Mouse (Mus musculus) spleen, postnatal 10 days (tissue): Measurements from ENCODE around the gene Hist2h3b.
"Not testable (repeated sequence)": the region's sequence is repeated elsewhere in the genome, so short reads cannot be mapped to it uniquely, and the experiment has no call there.

Experiments
- DNase-seq, 2 experiments: peaks; one replicate each; pipeline ENCODE4 v3.0.0; 2021 to 2022; ENCODE audit warnings: low spot score in 2 of 2

Gene Hist2h3b

DNA sequence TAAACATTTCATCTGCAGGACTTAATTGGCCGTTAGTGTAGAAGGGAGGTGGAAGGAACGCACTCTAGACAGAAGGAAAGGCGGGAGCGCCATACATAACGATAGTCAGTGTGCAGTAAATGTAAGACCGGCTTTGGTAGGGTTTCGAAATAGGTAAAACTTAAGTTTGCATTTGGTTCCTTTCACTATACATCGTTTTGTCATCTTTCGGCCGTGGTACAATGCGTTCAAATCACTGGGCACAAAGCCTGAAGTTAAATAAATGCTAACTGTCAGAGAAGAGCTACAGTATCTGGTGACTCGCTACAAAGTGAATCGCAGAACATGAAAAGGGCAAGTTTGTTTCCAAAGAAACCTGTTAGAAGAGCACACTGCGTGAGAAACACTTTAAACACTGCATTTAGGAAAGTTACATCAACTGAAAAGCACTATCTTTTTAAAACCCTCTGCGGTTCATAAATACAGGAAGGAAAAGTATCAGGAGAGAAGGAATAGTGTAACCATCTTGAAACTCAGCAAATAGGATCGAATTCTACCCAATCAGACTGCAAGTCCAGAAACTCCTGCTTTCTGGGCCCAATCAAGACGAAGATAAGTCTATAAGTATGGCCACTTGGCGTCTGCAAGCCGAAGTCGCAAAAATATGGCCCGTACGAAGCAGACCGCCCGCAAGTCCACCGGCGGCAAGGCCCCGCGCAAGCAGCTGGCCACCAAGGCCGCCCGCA lies at the start of gene Hist2h3b:
Gene Hist2h3b, plus strand, starts transcription at position 604 of the 725 bp plus-strand sequence.
- DNase-seq, result peak; percentile 88 to 95

DNA sequence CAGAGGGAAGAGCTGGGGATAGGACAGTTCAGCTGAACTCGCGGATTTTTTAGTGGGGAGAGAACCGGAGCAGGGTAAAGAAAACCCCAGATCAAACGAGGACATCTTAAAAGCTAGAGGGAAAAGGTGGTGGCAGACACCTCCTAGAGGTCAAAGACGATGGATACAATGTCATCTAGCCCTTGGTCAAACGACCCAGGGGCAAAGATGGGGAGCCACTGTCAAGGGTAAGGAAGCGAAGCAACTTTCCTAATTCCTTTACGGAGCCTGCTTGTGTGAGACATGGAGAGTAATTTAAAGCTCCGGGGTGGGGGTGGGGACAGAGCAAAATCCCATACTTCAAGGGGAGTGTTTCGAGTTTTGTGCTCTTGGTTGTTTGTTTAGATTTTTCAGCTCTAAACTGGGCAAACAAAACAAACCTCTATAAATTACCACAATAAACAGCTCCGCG lies 49.2 kb upstream of the Hist2h3b start:
- peak; percentile 54 to 65 for DNase-seq

DNA sequence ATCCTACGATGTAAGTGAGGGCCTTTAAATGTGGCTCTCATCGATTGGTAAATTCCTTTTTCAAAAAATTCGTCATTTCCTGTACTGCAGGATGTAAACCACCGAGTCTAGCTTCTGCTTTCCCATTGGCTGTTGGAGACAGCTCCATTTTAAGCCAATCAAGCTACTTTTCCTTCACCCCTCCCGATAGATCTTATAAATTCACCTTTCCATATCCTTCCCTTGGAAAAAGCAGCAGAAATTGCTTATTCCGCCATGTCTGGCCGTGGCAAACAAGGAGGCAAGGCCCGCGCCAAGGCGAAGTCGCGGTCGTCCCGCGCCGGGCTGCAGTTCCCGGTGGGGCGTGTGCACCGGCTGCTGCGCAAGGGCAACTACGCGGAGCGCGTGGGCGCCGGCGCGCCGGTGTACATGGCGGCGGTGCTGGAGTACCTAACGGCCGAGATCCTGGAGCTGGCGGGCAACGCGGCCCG lies 48.8 kb upstream of the Hist2h3b start, which contains the start of the genes Bola1 and Hist2h2ab:
Gene Bola1, minus strand, starts transcription at position 49 of the 470 bp plus-strand sequence.
Gene Hist2h2ab, plus strand, starts transcription at position 205 of the 470 bp plus-strand sequence.
- peak; percentile 81 to 91 for DNase-seq

DNA sequence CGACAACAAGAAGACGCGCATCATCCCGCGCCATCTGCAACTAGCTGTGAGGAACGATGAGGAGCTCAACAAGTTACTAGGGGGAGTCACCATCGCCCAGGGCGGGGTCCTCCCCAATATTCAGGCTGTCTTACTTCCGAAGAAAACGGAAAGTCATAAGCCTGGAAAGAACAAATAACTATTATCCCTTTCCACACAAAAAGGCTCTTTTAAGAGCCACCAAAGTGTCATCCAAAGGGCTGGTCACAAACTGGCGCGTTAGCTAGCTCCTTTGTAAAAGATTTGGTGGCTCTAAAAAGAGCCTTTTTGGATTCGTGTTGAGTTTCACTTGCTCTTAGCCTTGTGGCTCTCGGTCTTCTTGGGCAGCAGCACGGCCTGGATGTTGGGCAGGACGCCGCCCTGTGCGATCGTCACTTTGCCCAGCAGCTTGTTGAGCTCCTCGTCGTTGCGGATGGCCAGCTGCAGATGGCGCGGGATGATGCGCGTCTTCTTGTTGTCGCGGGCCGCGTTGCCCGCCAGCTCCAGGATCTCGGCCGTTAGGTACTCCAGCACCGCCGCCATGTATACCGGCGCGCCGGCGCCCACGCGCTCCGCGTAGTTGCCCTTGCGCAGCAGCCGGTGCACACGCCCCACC lies 48.2 kb upstream of the Hist2h3b start:
- DNase-seq, result not testable (repeated sequence)

DNA sequence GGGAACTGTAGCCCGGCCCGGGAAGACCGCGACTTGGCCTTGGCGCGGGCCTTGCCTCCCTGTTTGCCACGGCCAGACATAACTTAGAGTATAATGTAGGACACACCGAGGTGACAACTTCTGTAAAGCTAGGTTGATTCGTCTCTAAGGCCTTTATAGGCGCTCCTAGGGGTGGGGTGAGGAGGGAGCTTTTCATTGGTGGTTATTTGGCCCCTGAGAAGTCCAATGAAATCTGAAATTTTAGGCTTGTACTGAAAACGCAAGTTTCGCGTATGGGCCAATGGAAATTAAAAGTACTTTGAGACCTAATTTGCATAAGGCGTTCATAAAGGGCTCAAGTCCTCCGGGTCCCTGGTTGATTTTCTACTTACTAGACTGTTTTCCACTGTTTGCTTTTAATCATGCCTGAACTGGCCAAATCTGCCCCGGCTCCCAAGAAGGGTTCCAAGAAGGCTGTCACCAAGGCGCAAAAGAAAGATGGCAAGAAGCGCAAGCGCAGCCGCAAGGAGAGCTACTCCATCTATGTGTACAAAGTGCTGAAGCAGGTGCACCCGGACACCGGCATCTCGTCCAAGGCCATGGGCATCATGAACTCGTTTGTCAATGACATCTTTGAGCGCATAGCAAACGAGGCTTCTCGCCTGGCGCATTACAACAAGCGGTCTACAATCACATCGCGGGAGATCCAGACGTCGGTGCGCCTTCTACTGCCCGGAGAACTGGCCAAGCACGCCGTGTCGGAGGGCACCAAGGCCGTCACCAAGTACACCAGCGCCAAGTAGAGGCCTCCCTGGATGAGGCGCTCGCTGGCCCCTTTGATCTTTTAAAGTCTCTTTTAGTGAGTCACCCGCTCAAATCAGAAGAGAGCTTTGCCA lies 47.5 kb upstream of the Hist2h3b start, which contains the start of the genes Hist2h2ac and Hist2h2be:
Gene Hist2h2ac, minus strand, starts transcription at position 116 of the 875 bp plus-strand sequence.
Gene Hist2h2be, plus strand, starts transcription at position 355 of the 875 bp plus-strand sequence.
- DNase-seq, result peak; percentile 88 to 96

DNA sequence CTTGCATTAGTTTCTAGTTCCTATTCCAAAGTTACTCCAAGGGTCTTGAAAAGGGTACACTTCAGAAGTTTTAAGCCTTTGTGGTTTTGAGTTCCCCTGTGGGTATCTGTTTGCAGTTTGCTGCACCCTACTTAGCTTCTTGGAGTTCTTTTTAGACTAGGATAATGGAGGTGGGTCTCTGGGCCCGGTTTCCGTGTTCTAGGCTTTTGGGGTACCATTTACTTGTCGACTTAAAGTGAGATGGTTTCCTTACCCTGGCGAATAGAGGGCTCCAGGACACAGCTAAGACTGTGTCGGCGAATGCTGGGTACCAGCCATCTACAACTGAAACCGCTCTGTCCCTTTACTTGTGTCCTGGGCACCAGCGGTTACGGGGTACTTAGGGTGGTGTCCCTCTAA lies 46.8 kb upstream of the Hist2h3b start:
- peak; percentile 62 to 75 for DNase-seq

DNA sequence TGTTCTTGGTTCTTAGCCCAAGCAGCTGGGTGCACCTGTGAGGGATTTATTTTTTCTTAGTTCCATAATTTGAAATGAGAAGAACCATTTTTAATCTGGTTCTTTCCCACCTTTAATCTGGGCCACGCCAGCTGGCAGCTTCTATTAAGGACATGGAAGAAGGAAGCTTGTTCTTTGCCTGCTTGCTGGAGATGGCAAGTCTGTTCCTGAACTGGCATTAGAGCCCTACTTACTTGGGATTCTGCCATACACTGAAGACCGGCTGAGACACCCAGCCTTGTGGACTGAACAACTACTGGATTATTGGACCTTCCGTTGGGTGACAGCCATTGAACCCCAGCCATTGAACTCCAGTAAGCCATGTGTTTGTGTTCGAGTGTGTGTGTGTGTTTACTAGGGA lies 45.7 kb upstream of the Hist2h3b start:
- DNase-seq, result peak in 1 of 2 experiments; percentile 17

DNA sequence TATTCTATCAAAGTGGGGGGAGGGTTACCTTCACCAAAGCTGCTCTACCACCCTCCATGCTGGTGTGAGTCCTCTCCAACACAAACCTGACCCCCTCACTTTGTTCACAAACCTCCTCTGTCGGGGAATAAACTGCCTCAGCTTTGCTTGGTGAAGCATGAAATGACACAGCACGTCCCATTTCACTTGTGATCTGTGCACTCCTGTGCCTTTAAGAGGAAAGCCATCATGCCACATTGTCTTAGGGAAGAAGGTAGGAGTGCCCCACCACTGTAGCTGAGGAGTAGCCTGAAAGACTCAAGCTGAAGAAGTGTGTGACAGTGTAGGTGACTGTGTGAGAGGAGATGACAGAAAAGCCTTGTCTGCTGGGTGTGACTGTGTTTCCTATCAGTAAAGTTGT lies 43.0 kb upstream of the Hist2h3b start:
- DNase-seq, result no peak

DNA sequence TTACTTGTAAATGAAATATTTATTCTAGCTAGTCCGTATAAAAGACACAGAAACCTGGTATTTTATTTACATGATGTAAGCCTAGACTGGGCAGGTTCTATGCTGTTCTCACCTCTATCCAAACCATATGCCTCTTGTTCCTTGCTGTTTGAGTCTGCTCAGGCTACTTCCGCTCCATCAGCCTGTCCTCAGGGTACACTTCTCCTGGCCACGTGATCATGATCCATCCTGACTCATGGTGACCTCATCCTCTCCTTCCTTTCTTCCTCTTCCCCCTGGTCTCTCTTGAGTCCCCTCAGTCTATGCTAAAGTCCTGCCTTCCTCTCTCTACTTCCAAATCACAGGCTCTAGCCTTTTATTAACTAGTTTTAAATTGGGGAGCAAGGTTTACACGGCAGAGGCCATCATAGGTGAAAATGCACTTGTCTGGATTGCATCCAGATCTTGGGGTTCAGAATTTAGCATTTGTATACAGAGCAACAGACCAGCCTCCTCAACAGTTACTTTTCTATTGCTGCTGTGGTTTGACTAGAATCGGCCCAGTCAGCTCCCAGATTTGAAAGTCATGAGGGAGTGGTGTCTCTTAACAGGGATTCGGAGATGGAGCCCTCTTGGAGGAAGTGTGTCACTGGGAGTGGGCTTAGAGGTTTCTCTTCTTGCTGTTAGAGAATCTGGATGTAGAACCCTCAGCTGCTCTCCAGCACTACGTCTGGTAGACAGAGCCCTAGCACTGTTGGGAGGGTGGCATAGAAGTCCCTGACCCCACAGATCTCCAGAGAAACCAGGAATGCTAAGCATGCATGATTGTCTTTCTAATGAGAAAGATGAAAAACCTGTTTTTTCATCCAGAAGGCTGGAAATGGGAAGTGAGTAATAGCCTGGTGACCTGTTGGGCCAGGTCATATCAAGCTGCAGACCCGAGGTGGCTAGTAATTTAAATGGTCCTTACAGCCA lies 41.5 kb upstream of the Hist2h3b start:
- DNase-seq, result no peak

DNA sequence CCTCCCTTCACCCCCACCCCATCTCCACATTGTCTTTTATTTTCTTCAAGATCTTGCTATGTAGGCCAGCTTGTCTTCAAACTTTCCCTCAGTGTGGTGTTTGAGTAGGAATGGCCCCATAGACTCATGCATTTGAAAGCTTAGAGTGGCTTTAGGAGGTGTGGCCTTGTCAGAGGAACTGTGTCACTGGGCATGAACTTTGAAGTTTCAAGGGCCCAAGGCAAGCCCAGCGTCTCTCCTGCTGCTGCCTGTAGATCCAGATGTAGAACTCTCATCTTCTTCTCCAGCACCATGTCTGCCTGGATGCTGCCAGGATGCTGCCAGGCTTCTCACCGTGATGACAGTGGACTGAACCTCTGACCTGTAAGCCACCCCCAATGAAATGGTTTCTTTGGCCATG lies 39.6 kb upstream of the Hist2h3b start:
- DNase-seq, result no peak

DNA sequence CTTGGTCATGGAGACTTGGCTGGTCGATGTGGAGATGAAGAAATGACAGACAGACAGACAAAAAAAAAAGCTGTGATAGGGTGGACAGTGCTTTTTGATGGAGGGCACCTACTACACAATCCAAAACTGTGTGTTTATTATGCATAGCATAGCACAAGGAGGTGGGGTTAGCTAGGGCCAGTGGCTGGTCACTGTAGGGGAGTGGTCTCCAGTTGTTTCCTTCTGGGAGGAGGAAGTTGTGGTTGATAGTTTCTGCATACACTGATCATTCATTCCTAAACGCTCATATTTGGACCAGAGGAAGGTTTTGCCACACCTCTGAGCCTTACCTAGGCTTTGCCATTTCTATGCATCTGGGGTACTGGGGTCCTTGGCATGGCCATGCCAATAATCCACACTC lies 38.0 kb upstream of the Hist2h3b start:
- DNase-seq, result no peak

DNA sequence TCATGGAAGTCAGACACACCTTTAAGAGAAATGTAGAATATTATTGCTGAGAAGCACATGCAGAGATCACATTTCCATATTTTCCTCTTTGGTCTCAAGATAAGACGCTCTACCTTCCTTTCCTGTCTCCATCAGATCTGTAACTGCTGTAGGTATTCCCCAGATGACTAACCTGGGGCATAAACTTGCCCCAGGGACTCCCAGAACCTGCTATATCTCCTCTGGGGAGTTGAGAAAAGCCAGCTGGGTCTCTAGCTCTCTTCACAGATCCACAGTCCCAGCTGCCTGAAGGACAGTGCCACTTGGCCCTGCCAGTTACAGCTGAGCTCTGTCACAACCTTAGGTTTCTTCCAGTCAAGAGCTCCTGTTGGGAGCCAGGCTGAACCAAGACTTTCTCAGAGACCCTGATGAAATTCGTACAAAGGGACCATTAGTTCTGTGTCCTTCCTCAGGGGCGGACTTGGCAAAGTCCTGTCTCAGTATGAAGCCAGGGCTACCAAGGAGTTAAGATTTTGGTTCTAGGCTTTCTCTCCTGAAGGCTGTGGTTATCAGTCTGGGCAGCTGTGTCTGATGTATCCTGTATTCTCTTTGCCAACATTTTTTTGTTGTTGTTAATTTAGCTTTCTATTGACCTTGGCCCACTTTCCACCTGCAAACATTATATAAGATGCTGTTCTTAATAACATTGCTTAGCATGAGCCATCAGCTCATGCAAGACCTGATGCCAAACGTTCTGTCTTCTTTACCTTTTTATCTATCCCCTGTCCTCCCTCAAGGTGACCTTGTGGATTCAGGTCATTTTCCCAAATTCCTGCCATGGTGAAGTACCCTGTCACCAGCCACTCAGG lies 37.3 kb upstream of the Hist2h3b start:
- DNase-seq, result no peak

DNA sequence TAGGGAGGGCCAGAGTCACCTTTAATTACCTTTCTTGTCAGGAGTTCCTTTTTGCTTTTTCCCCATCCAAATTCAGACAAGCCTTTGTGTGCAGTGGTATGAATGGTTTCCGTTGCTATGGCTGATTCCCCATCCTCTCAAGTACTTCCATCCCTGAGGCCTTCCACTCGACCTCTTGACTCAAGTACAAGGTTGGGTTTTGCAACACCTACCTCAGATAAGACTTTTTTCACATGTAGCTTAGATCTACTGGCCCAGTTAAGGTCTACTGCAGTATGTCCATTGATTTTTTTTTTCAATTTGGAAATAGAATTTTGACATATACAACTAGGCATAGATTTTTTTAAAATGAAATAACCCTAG lies 36.7 kb upstream of the Hist2h3b start:
- no peak for DNase-seq

DNA sequence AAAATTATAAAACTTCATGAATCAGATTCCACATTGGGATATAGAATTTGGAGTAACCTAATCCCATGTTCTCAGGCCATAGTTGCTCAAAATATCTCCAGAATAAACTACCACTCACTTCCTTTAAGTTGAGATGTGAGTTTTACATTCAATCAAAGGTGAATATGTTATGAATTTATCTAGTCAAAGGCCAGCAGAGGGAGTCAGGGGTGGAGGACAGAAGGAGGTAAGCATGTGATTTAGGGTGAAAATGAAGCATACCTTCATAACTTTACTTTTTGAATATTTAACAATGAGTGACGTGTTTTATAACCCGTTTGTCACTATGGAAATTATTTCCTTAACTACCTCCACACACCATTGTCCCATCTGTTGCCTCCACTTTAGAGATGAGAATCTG lies 33.5 kb upstream of the Hist2h3b start:
- DNase-seq, result no peak

DNA sequence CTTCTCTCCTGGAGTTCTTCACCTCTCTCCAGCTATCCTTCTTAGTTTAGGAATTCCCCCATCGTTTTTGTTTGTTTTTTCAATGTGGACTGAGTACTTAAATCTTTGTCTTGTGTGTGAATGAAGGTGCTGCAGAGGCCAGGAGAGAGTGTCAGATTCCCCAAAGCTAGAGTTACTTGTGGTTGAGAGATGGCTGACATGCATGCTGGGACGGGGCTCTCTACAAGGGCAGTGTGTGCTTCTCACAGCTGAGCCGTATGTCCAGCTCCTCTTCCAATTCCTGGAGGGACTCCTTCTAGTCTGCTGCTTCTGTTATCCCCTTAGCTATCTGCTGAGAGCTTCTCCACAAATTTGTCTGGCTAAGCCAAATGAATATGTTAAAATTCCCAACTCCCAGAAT lies 32.6 kb upstream of the Hist2h3b start:
- DNase-seq, result no peak

DNA sequence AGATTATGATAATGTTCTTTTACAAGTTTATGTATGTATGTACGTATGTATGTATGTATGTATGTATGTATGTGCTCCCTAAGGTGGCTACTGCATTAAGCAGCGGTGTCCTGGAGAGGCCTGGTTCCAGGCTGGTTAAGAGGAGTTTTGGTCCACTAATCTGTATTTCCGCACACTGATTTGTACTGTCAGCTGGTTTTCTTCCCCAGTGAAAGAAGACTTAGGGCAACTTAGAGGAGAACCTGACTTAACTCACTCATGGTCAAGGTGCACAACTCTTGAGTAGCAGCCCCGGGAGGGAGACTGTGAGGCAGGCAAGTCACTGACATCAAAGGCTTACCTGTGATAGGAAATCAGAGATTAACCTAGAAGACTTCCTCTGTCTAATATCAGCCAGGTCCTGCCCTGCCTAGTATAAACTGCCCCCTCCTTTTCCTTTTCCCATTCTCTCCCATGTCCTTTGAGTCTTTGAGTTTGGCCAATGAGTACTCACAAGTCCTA lies 31.6 kb upstream of the Hist2h3b start:
- peak in 1 of 2 experiments; percentile 45 for DNase-seq

DNA sequence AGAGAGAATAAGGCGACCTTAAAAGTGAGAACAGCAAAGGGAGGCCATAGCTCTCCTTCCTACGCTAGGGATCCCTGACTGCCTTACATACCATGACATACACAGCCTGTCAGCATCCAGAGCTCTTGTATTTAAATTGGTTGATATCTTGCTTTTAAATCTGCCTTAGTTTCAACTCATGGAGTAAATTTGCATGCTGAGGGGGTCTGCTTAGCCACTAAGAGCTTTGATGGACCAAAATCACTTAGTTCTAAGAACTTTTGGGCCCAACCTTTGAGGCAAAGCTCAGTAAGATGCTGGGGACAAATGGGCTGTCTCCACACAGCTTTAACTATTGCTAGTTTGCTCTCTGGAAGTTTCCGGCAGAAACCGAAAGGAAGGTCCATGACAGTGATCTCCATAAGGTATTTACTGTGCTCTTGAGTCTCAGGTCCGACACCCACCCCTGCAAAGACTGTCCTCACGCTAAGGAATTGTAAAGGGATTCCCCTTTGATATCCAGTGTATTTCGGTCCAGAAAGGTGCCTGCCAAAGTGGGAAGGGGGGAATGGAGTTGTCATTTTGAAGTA lies 31.0 kb upstream of the Hist2h3b start:
- peak in 1 of 2 experiments; percentile 53 for DNase-seq

DNA sequence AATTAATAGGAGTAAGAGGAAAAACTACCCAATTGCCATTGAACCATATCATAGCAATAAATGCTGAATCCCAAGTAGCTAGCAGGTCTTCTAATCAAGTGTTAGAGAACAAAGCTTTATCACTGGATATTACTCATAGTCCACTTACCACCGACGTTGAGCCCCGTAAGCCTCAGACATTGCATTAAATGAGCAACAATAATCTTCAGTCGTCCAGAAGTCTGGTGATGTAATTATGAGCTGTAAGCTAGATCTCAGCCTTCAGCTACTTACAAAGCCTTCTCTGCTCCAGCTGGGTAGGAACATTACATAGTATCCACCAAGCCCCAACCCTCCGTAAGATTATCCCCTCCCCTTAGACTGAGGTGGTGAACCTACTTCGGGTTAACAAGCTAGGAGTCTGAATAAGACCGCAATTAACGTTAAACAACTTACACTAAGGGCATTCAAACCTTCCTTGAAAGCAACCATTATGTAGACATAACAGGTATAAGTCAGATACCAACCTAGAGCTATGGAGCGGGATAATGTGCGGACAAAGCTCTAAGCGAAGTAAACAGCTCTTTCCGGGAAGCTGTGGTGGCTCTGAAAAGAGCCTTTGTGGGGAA lies 30.4 kb upstream of the Hist2h3b start:
- peak; percentile 46 to 49 for DNase-seq
